Mouse (Mus musculus) gastrocnemius, adult 18-20 months (tissue): ENCODE data around the gene Itga6. TPM values are rescaled to one million over a fixed set of nuclear protein-coding genes. Genes with fewer than 3 reads are reported as not detected.
A peak's percentile ranks its signal among the peaks of the same experiment; 100 is the strongest.

Experiments
- DNase-seq: peaks from one replicate; pipeline ENCODE4 v3.0.0; 2021; ENCODE audit warnings: low spot score
- total RNA-seq, 2 experiments: library from RNA; stranded (reverse); gene quantifications; 2 replicates each; pipeline ENCODE4 v1.2.3; 2021

Gene Itga6
- total RNA-seq, 2 experiments from 2014 or later: 14.2 to 18.3 TPM

DNA sequence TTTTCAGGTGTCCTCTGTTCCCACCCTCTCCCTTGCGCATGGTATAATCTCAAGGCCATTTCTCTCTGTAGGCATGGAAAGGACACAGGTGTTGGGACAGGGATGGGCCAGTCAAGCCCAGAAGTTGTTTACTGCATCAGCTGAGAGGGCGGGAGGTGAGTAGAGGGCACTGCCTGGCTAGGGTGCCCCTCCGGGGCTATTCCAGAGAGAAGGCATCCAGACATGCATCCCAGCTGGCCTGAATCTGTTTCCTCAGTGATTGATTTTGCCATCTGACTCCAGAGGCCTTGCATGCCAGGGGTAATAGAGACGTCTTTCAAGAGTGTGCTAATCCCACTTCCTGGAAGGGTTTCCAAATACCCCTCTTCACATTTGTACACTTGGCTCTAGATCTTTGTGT lies 14.7 kb downstream of the Itga6 start:
- DNase-seq: no peak

DNA sequence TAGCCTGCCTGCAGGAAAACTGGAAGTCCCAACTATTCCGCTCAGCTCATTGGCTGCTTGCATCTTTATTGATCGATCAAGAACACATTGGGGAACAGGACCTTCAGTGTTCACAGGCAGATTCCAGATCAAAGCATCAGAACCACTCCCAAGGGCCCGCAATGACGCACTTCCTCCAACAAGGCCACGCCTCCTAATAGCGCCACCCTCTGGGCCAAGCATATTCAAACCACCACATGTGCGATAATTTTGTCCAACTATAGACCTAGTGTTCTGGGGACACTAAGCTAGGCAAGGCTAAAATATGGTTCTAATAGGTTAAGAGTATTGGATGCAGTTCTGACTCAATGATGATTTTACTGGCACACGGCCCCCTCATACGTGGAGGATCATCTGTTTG lies 15.7 kb downstream of the Itga6 start:
- DNase-seq: no peak

DNA sequence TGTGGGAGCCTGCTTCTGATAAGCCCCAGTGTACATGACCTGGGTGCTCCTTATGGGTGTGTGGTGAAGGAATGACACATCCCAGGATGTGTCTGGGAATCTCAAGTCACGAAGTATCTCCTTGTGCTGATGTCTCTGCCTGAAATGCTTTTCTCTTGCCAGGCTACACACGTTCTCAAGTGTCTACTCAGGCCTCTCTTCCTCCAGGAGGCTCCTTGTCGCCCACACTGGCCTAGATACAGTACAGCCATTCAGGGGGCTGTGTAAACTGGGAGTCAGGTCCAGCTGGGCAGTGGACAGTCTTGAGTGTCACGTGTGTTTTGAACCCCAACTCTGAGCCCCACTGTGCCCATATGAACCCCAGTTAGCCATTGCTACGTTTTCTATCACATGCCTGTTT lies 19.1 kb downstream of the Itga6 start:
- DNase-seq: no peak

DNA sequence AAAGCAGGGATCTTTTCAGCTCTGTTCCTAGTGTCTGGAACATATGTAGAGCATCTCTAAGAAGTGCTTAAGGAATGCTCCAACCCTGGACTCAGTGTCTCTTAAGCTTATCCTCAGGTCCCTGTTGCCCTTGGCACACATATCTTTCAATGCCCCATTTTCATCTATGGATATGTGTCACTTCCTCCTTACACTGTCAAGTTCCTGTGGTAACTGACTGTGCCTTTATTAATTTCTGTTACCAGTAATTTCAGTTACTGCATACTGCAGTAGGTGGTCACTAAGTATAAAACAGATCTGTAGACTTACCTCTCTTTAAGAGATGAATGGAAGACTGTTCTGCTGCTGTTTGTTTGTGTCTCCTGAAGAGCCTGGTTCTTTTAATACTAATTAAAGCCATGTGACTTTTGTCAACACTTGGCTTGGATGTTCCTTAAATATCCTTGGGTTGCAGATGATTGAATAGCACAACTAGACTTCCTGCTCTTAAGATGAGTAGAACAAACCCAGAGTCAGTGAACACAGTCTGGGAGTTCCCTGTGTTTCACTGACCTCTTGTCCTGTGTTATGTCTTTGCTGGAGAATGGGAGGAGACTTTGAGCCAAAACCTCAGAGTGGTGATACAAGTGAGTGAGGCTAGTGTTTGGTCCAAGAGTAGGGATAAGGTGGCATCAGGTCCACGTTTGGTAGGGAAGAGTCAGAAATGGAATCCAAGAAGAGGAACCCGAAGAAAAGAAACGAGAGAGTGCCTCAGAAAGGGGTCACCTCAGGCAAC lies 19.7 kb downstream of the Itga6 start:
- no peak for DNase-seq

- DNase-seq: no peak
Measured at GRCm38 (mm10) chr2:71766007-71766406, 20.6 kb downstream of the Itga6 start.

DNA sequence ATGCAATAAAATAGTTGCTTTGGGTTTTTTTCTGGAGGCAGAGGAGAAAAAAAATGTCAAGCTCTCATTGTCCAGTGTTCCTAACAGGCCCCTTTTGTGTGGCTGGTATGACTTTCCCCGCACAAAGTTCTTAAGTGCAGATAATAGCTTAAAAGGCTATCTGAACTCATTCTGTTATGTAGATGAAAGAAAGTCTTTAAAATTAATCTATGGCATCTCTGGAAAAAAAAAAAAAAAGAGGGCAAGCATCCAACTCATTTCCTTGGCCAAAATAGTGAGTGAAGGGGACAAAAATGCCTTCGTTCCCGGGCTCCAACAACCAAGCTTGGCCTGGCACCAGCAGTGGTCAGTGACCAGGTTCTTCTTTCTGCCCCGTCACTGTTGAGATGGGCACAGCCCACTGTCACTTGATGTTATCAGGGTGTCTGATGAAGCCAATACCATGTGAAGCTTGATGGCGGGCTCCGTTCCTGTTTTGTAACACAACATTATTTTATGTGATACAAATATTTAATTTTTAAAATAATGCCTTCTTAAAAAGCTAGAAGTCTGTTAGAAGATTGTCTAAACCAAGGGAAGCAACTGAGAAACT lies 21.7 kb downstream of the Itga6 start:
- no peak for DNase-seq

DNA sequence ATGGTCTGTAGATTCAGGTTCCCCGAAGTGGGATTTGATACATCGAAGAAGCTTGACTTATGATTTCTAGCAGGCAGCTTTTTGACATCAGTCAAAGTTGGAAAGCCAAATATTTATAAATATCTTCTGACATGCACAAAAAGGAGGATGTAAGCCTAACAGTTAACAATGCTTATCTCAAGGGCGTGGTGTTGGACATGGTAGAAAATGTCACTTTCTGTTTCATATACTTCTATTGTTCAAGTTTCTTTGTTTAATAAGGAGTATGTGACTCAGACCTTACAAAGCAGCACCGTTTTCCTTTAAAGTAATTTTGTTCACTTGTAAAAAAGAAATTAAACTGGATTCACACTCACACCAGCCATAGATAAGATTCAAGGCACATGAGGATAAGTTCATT lies 26.3 kb downstream of the Itga6 start:
- DNase-seq: no peak

DNA sequence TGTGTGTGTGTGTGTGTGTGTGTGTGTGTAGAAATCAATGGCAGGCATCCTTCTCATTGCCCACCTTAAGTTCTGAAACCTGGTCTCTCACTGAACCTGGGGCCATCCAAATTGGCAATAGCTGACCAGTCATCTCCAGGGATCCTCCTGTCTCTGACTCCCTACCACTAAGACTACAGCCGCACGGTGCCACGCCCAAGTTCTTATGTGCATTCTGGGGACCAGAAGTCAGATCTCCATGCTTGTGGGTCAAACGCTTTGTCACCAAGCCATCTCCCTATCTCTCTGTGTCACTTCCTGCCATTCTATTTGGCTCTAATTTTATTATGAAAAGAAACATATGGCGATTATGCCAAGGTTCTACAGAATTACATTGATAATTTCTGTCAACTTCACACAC lies 28.3 kb downstream of the Itga6 start:
- no peak for DNase-seq

DNA sequence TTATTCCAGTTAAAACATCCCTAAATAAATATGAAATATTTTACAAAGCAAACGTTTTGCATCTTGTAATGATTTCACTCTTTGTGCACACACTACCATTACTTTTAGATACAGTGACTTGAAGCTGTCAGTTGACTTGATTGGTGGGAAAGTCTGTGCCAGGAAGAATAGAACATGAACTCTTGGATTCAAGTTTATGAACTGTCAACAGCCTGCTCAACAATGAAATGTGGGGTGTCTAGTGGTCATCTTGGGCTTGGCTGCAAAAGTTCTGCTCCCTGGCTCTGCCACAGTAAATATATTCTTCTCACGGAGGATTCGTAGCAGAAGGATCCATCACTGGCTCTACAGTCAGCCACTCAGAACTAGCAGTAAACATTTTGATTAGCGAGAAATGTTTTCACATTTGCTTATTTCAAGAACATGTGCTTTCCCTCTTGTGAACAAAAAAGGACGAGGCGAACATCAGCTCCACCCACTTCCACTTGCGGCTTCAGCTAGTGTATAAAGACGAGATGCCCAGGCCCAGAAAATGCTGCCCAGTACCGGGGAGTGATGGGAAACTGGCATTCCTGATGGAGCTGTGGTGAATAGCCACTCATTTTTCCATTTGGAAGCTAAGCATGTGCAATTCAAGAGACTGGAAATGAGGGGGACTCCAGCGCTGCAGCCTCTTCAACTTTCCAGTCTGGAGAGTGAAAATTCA lies 29.0 kb downstream of the Itga6 start:
- DNase-seq: no peak

DNA sequence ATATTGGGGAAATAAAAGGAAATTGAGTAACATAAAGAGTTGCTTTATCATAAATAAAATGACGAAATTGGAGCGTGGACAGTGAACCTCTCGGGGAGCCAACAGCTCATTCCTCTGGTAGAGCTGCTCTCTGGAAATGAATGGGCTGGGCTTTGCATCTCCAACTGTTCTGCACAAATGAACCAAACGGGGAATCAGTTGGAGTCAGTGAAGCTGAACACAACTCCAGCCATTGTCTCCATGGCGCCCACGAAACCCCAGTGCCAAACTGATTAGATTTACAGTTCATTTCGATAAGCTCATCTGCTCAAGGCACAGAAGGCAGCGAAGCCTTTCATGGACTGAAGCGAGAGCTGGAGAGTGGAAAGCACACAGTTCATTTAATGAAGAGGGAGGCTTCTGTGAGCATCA lies 29.8 kb downstream of the Itga6 start:
- no peak for DNase-seq

DNA sequence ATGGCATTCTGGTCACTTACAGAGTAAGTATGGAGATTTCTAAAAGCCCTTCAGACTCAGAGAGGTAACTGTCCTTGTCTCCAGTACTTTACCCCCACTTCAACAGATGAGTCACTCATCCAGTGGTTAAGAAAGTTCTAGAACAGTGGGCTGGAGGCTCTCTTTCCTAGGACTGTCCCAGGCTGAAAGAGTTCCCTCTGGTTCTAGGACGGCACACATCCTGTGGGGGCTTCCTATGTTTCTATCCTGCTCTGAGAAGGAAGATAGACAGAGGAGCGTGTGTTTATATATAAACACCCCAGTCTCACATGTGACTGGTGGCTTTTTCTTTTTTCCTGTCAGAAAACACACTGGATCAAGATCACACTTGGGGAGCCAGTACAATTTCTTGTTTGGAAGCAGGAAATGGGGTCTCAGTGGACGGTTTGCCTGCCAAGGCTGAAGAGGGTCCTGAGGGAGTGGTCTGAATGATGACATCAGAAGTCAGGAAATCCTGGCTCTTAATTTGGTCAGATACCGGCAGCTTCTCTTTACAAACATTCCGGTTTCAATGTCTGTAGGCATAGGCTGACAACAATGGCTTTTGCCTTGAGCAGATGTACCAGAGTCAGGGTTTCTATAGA lies 34.0 kb downstream of the Itga6 start:
- no peak for DNase-seq

DNA sequence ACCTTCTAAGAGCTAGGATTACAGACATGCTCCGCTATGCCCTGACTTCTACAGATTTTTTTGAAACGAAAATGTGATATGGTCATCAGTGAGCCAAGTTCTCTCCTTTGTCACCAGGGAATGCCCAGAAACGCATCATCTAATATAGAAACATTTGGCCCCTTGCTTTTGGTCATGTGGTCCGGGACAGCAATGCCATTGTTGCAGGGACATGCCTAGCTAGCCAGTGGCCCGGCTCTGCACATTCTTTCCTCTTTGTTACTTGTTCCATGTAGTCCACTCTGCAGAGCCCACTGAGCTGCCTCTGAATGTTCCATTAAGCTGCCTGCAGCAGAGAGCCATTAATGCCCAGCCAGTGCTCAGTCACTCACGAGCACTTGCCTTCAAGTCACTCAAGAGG lies 34.6 kb downstream of the Itga6 start:
- no peak for DNase-seq

- DNase-seq: no peak
Measured at GRCm38 (mm10) chr2:71785260-71785659, 39.8 kb downstream of the Itga6 start.

DNA sequence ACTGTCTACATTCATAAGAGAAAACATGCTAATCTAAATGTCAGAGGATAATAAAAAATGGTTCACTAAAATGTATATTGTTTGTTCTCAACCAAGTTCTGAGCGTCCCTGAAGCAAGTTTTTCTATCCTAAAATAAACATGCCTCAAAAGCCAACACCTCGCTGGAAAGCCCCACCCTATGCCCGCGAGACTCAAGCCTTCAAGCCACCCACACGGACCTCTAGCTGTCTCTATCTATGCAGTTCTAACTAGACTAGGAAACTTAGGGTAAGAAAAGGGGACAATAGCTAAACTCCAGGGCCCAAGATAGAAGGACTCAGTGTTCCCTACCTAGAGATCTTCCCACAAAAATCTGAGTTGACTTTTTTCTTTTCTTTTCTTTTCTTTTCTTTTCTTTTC lies 40.6 kb downstream of the Itga6 start:
- no peak for DNase-seq

DNA sequence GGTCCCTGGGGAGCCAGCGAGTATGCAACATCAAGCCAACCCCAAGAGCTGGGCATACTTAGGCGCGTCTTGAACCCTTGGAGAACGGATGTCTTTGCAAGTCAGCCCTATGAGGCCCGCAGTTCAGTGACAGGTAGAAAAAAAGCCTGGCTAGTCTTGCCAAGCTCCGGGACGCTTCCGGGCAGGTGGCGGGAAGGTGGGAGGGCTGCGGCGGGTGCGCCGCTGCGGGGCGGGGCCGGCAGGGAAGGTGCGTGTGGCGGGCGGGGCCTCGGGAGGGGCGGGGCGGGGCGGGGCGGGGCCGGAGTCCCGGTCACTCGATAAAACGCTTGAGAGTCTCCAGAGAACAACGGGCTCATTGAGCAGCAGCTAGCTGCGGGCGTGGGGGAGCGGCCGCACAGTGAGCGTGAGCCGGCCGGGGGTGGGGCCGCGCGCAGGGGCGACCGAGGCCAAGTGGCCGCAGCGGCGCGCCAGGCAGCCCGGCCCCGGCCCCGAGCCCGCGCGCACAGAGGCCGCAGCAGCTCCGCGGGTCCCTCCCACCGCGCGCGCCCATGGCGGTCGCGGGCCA lies 41.3 kb downstream of the Itga6 start:
- peak; percentile 11 for DNase-seq

DNA sequence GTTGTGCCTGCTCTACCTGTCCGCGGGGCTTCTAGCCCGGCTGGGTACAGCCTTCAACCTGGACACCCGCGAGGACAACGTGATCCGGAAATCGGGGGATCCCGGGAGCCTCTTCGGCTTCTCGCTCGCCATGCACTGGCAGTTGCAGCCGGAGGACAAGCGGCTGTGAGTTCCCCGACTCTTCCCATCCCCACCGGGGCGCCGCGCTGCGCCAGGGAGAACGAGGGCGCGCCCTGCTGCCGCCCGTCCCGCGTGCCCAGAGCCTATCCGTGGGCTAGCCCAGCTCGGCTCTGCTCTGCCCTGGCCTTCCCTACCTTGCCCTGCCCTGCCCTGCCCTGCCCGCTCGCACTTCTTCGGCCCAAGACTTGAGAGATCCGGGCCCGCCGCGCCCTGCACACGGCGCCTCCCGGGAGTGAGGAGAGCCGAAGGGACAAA lies 41.8 kb downstream of the Itga6 start:
- peak; percentile 14 for DNase-seq

- no peak for DNase-seq
Measured at GRCm38 (mm10) chr2:71787591-71788460, 42.4 kb downstream of the Itga6 start.

DNA sequence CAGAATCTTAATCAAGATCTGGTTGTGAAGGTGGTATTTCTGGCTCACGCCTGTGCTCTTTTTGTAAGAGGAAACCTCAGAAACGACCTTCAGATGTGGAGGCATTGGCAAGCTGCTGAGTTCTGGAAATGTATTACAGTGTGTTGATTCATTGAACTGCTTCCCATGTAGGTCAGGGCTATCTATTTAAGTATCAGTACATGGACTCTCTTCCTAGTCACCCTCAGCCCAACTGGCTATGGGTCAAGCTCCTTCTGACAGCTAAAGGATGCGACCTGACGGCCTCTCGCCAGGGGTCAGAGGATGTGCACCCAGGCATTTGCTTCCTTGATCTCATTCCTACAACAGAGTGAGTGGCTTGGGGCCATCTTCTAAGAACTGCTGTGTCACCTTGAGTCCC lies 45.3 kb downstream of the Itga6 start:
- no peak for DNase-seq

DNA sequence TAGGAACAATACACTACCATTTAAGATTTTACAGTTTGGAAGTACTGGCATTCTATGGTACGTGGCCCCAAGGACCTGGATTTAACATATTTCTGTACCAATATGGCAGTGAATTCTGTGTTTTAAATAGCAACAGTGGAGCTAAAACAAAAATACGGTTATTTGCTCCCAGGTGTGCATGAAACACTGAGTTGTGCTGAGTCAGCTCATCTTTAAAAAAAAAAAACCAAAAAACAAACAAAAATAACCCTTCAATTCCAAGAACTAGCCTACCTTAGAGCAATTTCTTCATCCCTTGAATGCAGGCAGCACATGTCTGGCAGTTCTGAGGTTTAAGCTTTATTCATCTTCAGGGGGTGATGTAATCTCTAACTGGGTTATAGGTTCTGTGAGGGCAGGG lies 45.8 kb downstream of the Itga6 start:
- DNase-seq: no peak

DNA sequence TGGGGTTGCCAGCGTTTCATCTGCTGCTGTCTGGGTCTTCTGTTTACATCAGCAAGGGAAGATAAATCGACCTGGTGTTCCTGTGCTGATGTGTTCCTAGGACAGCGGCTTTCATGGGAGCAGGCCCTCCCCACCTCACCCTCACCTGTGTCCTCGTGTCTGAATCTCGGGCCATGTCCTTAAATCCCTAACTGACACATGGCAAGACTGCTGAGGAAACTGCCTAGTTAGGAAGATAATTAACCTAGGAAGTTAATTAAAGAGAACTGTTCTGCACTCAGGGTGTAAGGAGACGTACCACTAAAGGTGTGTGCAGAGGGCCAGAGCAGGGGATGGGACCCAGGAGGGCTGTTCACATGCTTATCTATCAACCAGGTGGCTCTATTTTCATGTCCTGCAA lies 48.7 kb downstream of the Itga6 start:
- DNase-seq: no peak

DNA sequence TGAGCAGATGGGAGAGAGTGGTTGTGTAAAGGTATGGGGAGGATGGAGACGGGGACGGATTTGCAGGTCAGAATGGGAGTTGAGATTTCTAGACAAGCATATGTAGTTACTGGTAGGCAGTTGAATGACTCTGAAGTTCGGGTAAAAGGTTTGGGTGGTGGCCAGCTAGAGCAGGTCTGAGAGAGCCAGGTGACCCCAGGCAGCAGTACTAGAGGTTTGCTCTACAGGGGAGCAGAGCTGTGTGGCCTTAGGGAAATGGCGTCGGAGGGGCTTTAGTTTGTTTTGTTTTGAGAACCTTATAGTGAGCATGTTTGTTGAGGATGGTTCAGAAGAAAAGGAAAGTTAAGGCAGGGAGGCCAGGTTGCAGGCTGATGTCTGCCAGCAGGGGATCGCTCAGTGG lies 51.4 kb downstream of the Itga6 start:
- no peak for DNase-seq
